Mouse (Mus musculus) thymus, postnatal 36 days (tissue): Measurements from ENCODE around the gene Ccdc27.
A peak's percentile ranks its signal among the peaks of the same experiment; 100 is the strongest.

ENCODE experiments used
- DNase-seq, 2 experiments: peaks; one replicate each; pipeline ENCODE4 v3.0.0; 2022; ENCODE audit warnings: mixed read lengths in 2 of 2

Ccdc27 gene

GRCm38 (mm10) chr4:154024729-154025521 lies 17.6 kb downstream of the Ccdc27 start:
- no peak for DNase-seq

- no peak for DNase-seq
These were observed 18.5 kb downstream of the Ccdc27 start for GRCm38 (mm10) chr4:154023754-154024601.

GRCm38 (mm10) chr4:154022844-154023243 lies 19.6 kb downstream of the Ccdc27 start:
- no peak for DNase-seq

GRCm38 (mm10) chr4:154022407-154022806 lies 20.1 kb downstream of the Ccdc27 start:
- no peak for DNase-seq

GRCm38 (mm10) chr4:154021432-154021831 lies 21.0 kb downstream of the Ccdc27 start:
- DNase-seq, result no peak

GRCm38 (mm10) chr4:154019571-154019970 lies 22.9 kb downstream of the Ccdc27 start:
- DNase-seq, result peak; percentile 41 to 44

GRCm38 (mm10) chr4:154015476-154015875 lies 27.0 kb downstream of the Ccdc27 start:
- DNase-seq, result no peak

- DNase-seq, result peak; percentile 28 to 47
These were observed 30.2 kb downstream of the Ccdc27 start for GRCm38 (mm10) chr4:154012132-154012882.

- DNase-seq, result peak; percentile 79 to 80
These were observed 30.8 kb downstream of the Ccdc27 start, which contains the start of gene Lrrc47 for GRCm38 (mm10) chr4:154011646-154012089. TSS of gene Lrrc47 (plus strand) at chr4:154011731.

GRCm38 (mm10) chr4:154010907-154011645 lies 31.4 kb downstream of the Ccdc27 start:
- DNase-seq, result no peak

- no peak for DNase-seq
These were observed 34.7 kb downstream of the Ccdc27 start for GRCm38 (mm10) chr4:154007759-154008158.

- no peak for DNase-seq
These were observed 36.2 kb downstream of the Ccdc27 start for GRCm38 (mm10) chr4:154006264-154006663.

GRCm38 (mm10) chr4:154005488-154005887 lies 37.0 kb downstream of the Ccdc27 start:
- DNase-seq, result no peak

- no peak for DNase-seq
These were observed 49.0 kb downstream of the Ccdc27 start for GRCm38 (mm10) chr4:153993505-153993904.

- no peak for DNase-seq
These were observed 49.8 kb downstream of the Ccdc27 start for GRCm38 (mm10) chr4:153992715-153993114.

- DNase-seq, result no peak
These were observed 62.0 kb downstream of the Ccdc27 start for GRCm38 (mm10) chr4:153980470-153980869.

GRCm38 (mm10) chr4:153979243-153979642 lies 63.2 kb downstream of the Ccdc27 start:
- DNase-seq, result no peak
